Mouse (Mus musculus): Measurements from ENCODE around the gene Rsph1.

Gene Rsph1

GRCm38 (mm10) chr17:31208654-31209053, 68.5 kb downstream of the Rsph1 start:
- no peak for DNase-seq (ENCODE audit: low spot score in 2 of 2)

- no peak for DNase-seq (ENCODE audit: low spot score in 2 of 2)
Measured at GRCm38 (mm10) chr17:31207771-31208334, 69.3 kb downstream of the Rsph1 start, which contains the start of gene Ubash3a. Gene Ubash3a, plus strand, starts transcription at chr17:31207873.
